Mouse (Mus musculus): ENCODE measurements around the gene Gm21119.
"Not testable (repeated sequence)": the region's sequence is repeated elsewhere in the genome, so short reads cannot be mapped to it uniquely, and the experiment has no call there.

DNA sequence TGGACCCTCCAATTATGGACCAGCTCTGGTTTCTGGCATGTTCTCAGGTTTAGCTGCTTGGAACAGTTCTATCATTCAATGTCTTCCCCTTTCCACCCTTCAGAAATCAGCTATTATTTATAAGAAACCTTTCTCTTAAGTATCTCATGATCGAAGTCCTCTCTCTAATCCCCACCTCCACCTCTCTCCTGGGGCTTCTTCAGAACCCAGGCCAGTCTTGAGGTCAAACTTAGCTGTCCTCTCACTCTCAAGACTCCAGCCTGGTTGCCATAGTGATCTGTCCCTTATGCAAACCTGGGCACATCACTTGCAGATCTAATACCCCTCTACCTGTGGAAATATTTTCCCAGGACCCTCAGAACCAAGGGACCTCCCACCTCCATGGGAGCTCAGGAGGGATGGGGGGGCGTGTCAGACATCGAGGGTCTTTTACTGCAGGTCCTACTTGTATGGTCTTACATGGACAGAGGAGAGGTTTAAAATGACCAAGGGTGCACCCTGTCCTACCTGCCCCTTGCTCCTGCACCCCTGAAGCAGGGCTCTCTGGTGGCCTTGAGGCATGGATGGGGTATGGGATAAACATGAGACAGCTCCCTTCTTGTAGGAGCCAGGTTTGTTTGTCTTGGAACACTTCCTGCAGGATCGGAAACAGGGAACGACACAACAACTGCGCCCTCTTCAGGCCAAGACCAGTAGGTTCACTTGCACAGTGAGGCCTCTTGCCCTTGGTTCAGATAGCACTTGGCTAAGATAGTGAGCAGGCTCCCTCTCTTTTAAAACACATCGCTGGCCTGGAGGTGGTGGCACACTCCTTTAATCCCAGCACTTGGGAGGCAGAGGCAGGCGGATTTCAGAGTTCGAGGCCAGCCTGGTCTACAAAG lies 24.4 kb upstream of the Gm21119 start:
- TF ChIP-seq CTCF (IDR thresholded peaks at IDR 0.05; ENCODE audit: extremely low read depth, insufficient read length, insufficient replicate concordance, low read depth, low read length); POLR2A (IDR thresholded peaks at IDR 0.05; ENCODE audit: low read depth, low read length): not testable (repeated sequence)
